Mouse (Mus musculus) erythroblast, embryonic 14.5 days (primary cell): ENCODE data around the gene Eri3. TPM values are rescaled to one million over a fixed set of nuclear protein-coding genes. Genes with fewer than 3 reads are reported as not detected.

Experiments used
- H3K27me3 ChIP-seq: 2 replicates; pipeline ENCODE4 v1.6.1; 2012; ENCODE audit warnings: inconsistent platforms; ENCODE audit not compliant: control insufficient read depth
- H3K36me3 ChIP-seq: 2 replicates; pipeline ENCODE4 v1.6.1; 2012; ENCODE audit warnings: mild to moderate bottlenecking, inconsistent platforms; ENCODE audit not compliant: control insufficient read depth
- H3K4me1 ChIP-seq: 2 replicates; pipeline ENCODE4 v1.6.1; 2012; ENCODE audit warnings: inconsistent platforms; ENCODE audit not compliant: control insufficient read depth
- H3K4me3 ChIP-seq: replicated peaks from 2 replicates; pipeline ENCODE3; 2012; ENCODE audit warnings: moderate library complexity, mild to moderate bottlenecking, inconsistent platforms
- H3K9me3 ChIP-seq: 2 replicates; pipeline ENCODE4 v1.6.1; 2012; ENCODE audit warnings: low read length, inconsistent platforms, mixed read lengths; ENCODE audit not compliant: control insufficient read depth
- GATA1 ChIP-seq: IDR thresholded peaks from 2 replicates; pipeline ENCODE4 v1.6.1; 2012; ENCODE audit warnings: low read length, inconsistent platforms, mixed read lengths
- TAL1 ChIP-seq: IDR thresholded peaks from 3 replicates; pipeline ENCODE4 v1.6.1; 2012; ENCODE audit warnings: low read length, inconsistent platforms, mixed read lengths
- polyA plus RNA-seq: library from polyadenylated mRNA; stranded (reverse); fragments of >175 nt; gene quantifications from 2 replicates; pipeline ENCODE4 v1.2.3, GENCODE M21; 2012

The Eri3 gene
- polyA plus RNA-seq, 1 experiment, result 18.1 TPM

GRCm38 (mm10) chr4:117682463-117682862, 132.3 kb downstream of the Eri3 start:
- H3K36me3 ChIP-seq, result peaks cover 37% of the 10 kb centered on the region
- no peak for TF ChIP-seq GATA1
- no peak for TF ChIP-seq TAL1
- peak overlapping the region; percentile 68 for H3K4me3 ChIP-seq
- no peaks in the 10 kb centered on the region for H3K9me3 ChIP-seq
- no peaks in the 10 kb centered on the region for H3K27me3 ChIP-seq
- peaks cover 31% of the 10 kb centered on the region for H3K4me1 ChIP-seq

GRCm38 (mm10) chr4:117683048-117683768, 133.0 kb downstream of the Eri3 start:
- peaks cover 31% of the 10 kb centered on the region for H3K4me1 ChIP-seq
- no peak overlapping the region for H3K4me3 ChIP-seq
- H3K27me3 ChIP-seq, result no peaks in the 10 kb centered on the region
- no peaks in the 10 kb centered on the region for H3K9me3 ChIP-seq
- TF ChIP-seq GATA1 (no peak), TAL1 (no peak)
- peaks cover 29% of the 10 kb centered on the region for H3K36me3 ChIP-seq

- Histone ChIP-seq H3K36me3 (no peaks in the 10 kb centered on the region), H3K27me3 (no peaks in the 10 kb centered on the region)
- TF ChIP-seq GATA1 (no peak), TAL1 (no peak)
Observed at GRCm38 (mm10) chr4:117686354-117686753, 136.2 kb downstream of the Eri3 start.

GRCm38 (mm10) chr4:117705361-117705760, 155.2 kb downstream of the Eri3 start:
- Histone ChIP-seq H3K4me3 (no peak overlapping the region), H3K36me3 (no peaks in the 10 kb centered on the region), H3K27me3 (peaks cover 5% of the 10 kb centered on the region; the same call in 1 of the 2 replicates), H3K4me1 (no peaks in the 10 kb centered on the region), H3K9me3 (no peaks in the 10 kb centered on the region)
- no peak for TF ChIP-seq TAL1
- no peak for TF ChIP-seq GATA1

More at GRCm38 (mm10) chr4:117686354-117686753, 136.2 kb downstream of the Eri3 start:
- no peaks in the 10 kb centered on the region for H3K9me3 ChIP-seq
- H3K4me3 ChIP-seq, result no peak overlapping the region
- H3K4me1 ChIP-seq, result peaks cover 20% of the 10 kb centered on the region

GRCm38 (mm10) chr4:117708780-117709550, 158.8 kb downstream of the Eri3 start:
- no peaks in the 10 kb centered on the region for H3K9me3 ChIP-seq
- no peaks in the 10 kb centered on the region for H3K4me1 ChIP-seq
- no peaks in the 10 kb centered on the region for H3K27me3 ChIP-seq
- TF ChIP-seq GATA1 (no peak), TAL1 (no peak)
- no peaks in the 10 kb centered on the region for H3K36me3 ChIP-seq
- H3K4me3 ChIP-seq, result no peak overlapping the region

GRCm38 (mm10) chr4:117712314-117712713, 162.1 kb downstream of the Eri3 start:
- H3K36me3 ChIP-seq, result no peaks in the 10 kb centered on the region
- no peaks in the 10 kb centered on the region for H3K9me3 ChIP-seq
- H3K27me3 ChIP-seq, result no peaks in the 10 kb centered on the region
- H3K4me1 ChIP-seq, result no peaks in the 10 kb centered on the region
- no peak for TF ChIP-seq GATA1
- no peak for TF ChIP-seq TAL1
- H3K4me3 ChIP-seq, result no peak overlapping the region

GRCm38 (mm10) chr4:117713303-117714098, 163.3 kb downstream of the Eri3 start:
- TF ChIP-seq GATA1 (no peak), TAL1 (no peak)
- Histone ChIP-seq H3K27me3 (no peaks in the 10 kb centered on the region), H3K4me1 (no peaks in the 10 kb centered on the region), H3K36me3 (no peaks in the 10 kb centered on the region), H3K4me3 (no peak overlapping the region), H3K9me3 (no peaks in the 10 kb centered on the region)

Other genes with a start within 250 kb of the Eri3 start
- 5.1 and 5.2 TPM in 2 replicates for gene Rnf220, start 53.3 kb upstream of the Eri3 start, polyA plus RNA-seq
- 1.7 and 2.1 TPM in 2 replicates for gene Dmap1, start 131.9 kb downstream of the Eri3 start, polyA plus RNA-seq
- gene Gm12845, start 174.0 kb downstream of the Eri3 start, polyA plus RNA-seq, result not detected in 2 replicates
- not detected in 2 replicates for gene Klf17, start 215.3 kb downstream of the Eri3 start, polyA plus RNA-seq